Mouse (Mus musculus) kidney, adult 2 months (tissue): Measurements from ENCODE around the gene Plekha5. TPM values are rescaled to one million over a fixed set of nuclear protein-coding genes. Genes with fewer than 3 reads are reported as not detected.

Experiments
- DNase-seq: peaks from one replicate; pipeline ENCODE4 v3.0.0; 2021
- H3K27ac ChIP-seq: fragments of 200-500 bp; 2 replicates; pipeline ENCODE4 v1.5.1; 2012; ENCODE audit warnings: low read depth, low read length, control low read depth, inconsistent platforms; ENCODE audit not compliant: insufficient read depth
- H3K27me3 ChIP-seq: fragments of 200-500 bp; replicated peaks from 2 replicates; pipeline ENCODE4 v1.6.1; 2012; ENCODE audit warnings: mild to moderate bottlenecking, moderate library complexity, low read length, inconsistent platforms; ENCODE audit not compliant: control insufficient read depth, insufficient read depth
- H3K36me3 ChIP-seq: fragments of 200-500 bp; 2 replicates; pipeline ENCODE4 v1.6.1; 2012; ENCODE audit warnings: mild to moderate bottlenecking, moderate library complexity, low read length, inconsistent platforms; ENCODE audit not compliant: control insufficient read depth, insufficient read depth
- H3K4me1 ChIP-seq: fragments of 200-500 bp; 2 replicates; pipeline ENCODE4 v1.6.1; 2011; ENCODE audit warnings: low read length; ENCODE audit not compliant: control insufficient read depth, insufficient read depth
- H3K4me3 ChIP-seq: fragments of 200-500 bp; 2 replicates; pipeline ENCODE4 v1.5.1; 2011; ENCODE audit warnings: mild to moderate bottlenecking, low read depth, low read length, control low read depth; ENCODE audit not compliant: insufficient read depth
- CTCF ChIP-seq: fragments of 200-500 bp; conservative IDR thresholded peaks from 2 replicates; pipeline ENCODE4 v1.5.1; 2011; ENCODE audit warnings: low read depth, mild to moderate bottlenecking, control low read depth, low read length, moderate library complexity, mixed read lengths; ENCODE audit not compliant: insufficient read depth, insufficient read length
- POLR2A ChIP-seq: fragments of 200-500 bp; IDR thresholded peaks from one replicate; pipeline ENCODE4 v1.6.1; 2011; ENCODE audit warnings: low read depth, low read length, control low read depth
- WGBS: fragments of 180-500 bp; shearing (Covaris S2); methylation state at CpG from one replicate; pipeline ENCODE4 v1.1.7; 2018; 5-methylcytosine and 5-hydroxymethylcytosine counted together
- polyA plus RNA-seq: library from polyadenylated mRNA; depleted of rRNA; stranded (reverse); fragments of >200 nt; gene quantifications from 2 replicates; pipeline ENCODE4 v1.2.3, GENCODE M21; 2012

Plekha5 gene
- polyA plus RNA-seq, 1 experiment, result 21.4 TPM

GRCm38 (mm10) chr6:140504796-140505195, 80.9 kb downstream of the Plekha5 start:
- Histone ChIP-seq H3K27me3 (no peaks in the 10 kb centered on the region), H3K4me1 (peaks cover 17% of the 10 kb centered on the region; the same call in 1 of the 2 replicates), H3K4me3 (no peak overlapping the region), H3K27ac (no peak overlapping the region), H3K36me3 (no peaks in the 10 kb centered on the region)
- WGBS, result 87% methylated on average over 10 of the region's 10 CpGs
- TF ChIP-seq POLR2A (no peak), CTCF (no peak)
- DNase-seq, result no peak

- no peak for TF ChIP-seq CTCF
- TF ChIP-seq POLR2A, result no peak
- DNase-seq, result no peak
- Histone ChIP-seq H3K27ac (no peak overlapping the region), H3K4me3 (no peak overlapping the region), H3K27me3 (no peaks in the 10 kb centered on the region), H3K36me3 (no peaks in the 10 kb centered on the region), H3K4me1 (peaks cover 17% of the 10 kb centered on the region; the same call in 1 of the 2 replicates)
- 69% methylated on average over 3 of the region's 3 CpGs for WGBS
Measured at GRCm38 (mm10) chr6:140507605-140508004, 83.8 kb downstream of the Plekha5 start.

- no peak for TF ChIP-seq POLR2A
- TF ChIP-seq CTCF, result no peak
- Histone ChIP-seq H3K36me3 (no peaks in the 10 kb centered on the region), H3K4me1 (peaks cover 17% of the 10 kb centered on the region; the same call in 1 of the 2 replicates), H3K27ac (peak overlapping the region; percentile 59), H3K27me3 (no peaks in the 10 kb centered on the region), H3K4me3 (no peak overlapping the region)
- 81% methylated on average over 13 of the region's 13 CpGs for whole genome bisulfite sequencing
- no peak for DNase-seq
Measured at GRCm38 (mm10) chr6:140508475-140509150, 84.8 kb downstream of the Plekha5 start.

GRCm38 (mm10) chr6:140509151-140509530, 85.3 kb downstream of the Plekha5 start:
- 41% methylated on average over 9 of the region's 9 CpGs for WGBS
- H3K4me1 ChIP-seq, result peaks cover 17% of the 10 kb centered on the region; the same call in 1 of the 2 replicates
- H3K4me3 ChIP-seq, result no peak overlapping the region
- peak overlapping the region; percentile 59; the same call in 1 of the 2 replicates for H3K27ac ChIP-seq
- no peaks in the 10 kb centered on the region for H3K27me3 ChIP-seq
- no peaks in the 10 kb centered on the region for H3K36me3 ChIP-seq
- TF ChIP-seq POLR2A (no peak), CTCF (no peak)
- no peak for DNase-seq

- H3K27ac ChIP-seq, result no peak overlapping the region
- no peak for TF ChIP-seq CTCF
- no peak for TF ChIP-seq POLR2A
- H3K4me1 ChIP-seq, result peaks cover 14% of the 10 kb centered on the region; the same call in 1 of the 2 replicates
- WGBS, result 83% methylated on average over 1 of the region's 1 CpGs
- no peaks in the 10 kb centered on the region for H3K36me3 ChIP-seq
- no peak for DNase-seq
- no peaks in the 10 kb centered on the region for H3K27me3 ChIP-seq
- no peak overlapping the region for H3K4me3 ChIP-seq
Measured at GRCm38 (mm10) chr6:140512016-140512415, 88.2 kb downstream of the Plekha5 start.

GRCm38 (mm10) chr6:140512427-140512826, 88.6 kb downstream of the Plekha5 start:
- Histone ChIP-seq H3K27me3 (no peaks in the 10 kb centered on the region), H3K36me3 (no peaks in the 10 kb centered on the region), H3K27ac (no peak overlapping the region), H3K4me3 (no peak overlapping the region), H3K4me1 (peaks cover 14% of the 10 kb centered on the region; the same call in 1 of the 2 replicates)
- 83% methylated on average over 8 of the region's 8 CpGs for whole genome bisulfite sequencing
- TF ChIP-seq CTCF (no peak), POLR2A (no peak)
- no peak for DNase-seq
